Mouse (Mus musculus) telencephalon, adult 2 months (tissue): ENCODE measurements around the gene Use1.
A peak's percentile ranks its signal among the peaks of the same experiment; 100 is the strongest.

Experiments used
- DNase-seq: peaks from one replicate; pipeline ENCODE4 v3.0.0-alpha.2; 2011; ENCODE audit warnings: low read depth, low spot score

Gene Use1

DNA sequence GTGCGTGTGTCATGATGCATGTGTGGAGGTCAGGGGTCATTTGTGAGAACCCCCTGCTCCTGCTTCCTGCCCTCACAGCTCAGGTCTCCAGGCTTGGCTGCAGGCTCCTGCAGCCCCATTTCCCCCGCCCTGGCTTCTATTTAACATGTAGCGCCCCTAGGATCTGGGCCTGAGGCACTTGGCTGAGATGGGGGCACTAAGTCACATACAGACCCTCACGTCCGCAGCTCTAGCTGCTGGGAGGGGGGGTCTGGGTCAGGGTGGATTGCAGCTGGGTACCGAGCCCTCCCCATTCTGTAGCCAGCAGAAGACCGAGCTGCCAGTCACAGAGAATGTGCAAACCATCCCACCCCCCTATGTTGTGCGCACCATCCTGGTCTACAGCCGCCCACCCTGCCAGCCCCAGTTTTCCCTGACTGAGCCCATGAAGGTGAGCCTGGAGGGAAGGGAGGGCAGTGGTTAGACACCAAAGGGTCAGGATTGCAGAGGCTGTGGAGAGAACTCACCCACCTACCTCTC lies 35.9 kb downstream of the Use1 start:
- DNase-seq, result no peak

GRCm38 (mm10) chr8:71403107-71403885 lies 36.6 kb downstream of the Use1 start:
- DNase-seq, result no peak

DNA sequence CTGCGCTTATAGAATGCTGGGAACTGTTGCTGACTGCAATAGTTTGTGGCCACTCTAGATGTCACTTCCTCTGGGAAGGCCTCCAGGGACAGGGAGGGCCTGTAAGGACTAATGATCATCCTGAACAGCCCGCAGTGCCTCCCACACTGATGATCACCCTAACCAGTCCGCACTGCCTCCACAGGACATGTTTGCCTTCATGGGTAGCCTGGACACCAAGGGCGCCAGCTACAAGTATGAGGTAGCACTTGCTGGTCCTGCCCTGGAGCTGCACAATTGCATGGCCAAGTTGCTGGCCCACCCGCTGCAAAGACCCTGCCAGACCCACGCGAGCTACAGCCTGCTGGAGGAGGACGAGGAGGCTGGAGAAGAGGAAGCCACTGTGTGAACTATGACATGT lies 37.4 kb downstream of the Use1 start:
- no peak for DNase-seq

- no peak for DNase-seq
These were observed 38.3 kb downstream of the Use1 start for GRCm38 (mm10) chr8:71404951-71405351.

DNA sequence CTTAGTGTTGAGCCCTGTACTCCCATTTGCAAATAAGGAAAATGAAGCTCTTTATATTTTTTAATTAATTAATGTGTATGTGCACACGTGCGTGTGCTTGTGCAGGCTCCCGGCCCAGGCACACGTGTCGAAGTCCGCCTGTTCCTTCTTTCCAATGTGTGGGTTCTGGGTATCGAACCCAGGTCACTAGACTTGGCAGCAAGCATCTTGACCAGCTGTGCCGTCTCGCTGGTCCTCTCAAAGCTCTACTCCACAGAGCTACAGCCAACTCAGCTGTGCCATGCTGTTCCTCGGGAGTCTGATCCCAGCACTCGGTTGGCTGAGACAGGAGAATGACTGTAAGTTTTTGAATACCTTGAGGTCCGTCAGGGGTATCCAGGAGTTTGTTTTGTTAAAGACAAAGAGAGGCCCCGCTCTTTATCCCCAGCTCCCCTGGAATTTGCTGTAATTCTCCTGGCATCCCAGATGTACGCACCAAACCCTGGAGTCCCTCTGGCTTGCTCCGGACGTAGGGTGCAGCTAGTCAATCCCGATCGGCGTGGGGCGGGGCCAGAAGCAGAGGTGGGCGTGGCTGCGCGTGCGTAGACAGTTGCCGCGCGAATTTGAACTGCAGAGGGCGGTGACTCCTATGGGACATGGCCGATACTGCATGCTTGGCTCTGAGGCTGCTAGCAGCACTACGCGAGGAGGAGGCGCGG lies 38.9 kb downstream of the Use1 start, which contains the start of gene Ankle1:
TSS of gene Ankle1 (plus strand) at position 610 of the 698 bp plus-strand sequence.
- peak; percentile 50 for DNase-seq

GRCm38 (mm10) chr8:71406099-71407015 lies 39.7 kb downstream of the Use1 start:
- DNase-seq, result no peak

DNA sequence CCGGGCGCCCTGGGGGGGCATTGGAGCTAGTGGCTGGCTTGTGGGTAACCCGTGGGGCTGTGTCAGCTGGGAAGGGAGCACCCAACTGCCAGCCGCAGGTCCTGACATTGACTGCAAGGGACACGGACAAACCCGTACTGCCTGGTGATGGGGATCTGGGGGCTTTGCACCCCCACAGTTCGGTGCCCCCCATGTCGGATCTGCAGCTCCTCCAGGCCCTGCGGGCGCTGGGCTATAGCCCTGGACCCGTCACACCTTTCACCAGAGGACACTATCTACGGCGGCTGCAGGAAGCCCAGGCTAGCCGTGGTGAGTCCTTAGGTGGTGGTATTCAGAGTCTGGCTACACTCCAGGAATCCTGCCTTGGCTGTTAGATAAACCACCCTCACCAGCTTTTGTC lies 40.8 kb downstream of the Use1 start:
- DNase-seq, result no peak

GRCm38 (mm10) chr8:71408231-71408630 lies 41.6 kb downstream of the Use1 start:
- no peak for DNase-seq

DNA sequence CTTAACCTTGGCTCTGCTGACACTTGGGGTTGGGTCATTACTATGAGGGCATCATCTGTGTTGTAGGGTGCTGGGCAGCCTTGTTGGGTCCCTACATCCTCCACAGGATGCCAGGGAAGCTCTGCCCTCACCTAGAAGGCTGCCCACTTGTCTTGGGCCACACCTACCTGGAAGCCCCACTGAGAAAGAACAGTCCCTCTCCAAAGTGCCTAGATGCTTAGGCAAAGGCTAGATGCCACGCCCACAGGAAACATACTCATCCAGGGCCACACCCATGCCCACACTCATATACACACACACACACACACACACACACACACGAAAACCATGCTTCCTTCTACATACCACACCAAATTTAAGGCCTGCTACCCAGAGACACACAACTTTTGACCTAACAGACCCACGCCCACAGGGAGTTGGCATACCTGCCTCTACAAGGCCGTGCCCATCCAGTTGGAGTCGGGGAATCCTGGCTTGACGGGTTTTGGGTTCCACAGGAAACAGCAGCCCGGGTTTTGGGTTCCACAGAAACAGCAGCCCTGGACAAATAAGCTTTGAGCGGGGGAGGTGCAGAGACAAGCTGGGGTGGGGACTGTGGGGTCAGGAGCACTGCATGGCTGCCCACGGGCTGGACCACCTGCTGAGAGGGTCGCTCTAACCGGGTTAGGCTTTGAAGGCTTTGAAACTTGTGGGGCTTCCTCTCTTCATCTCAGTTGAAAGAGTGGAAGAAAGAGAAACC lies 45.1 kb downstream of the Use1 start:
- no peak for DNase-seq
